Mouse (Mus musculus) small intestine, adult 2 months (tissue): Measurements from ENCODE around the gene Diaph2.

Experiments
- CTCF ChIP-seq: fragments of 200-500 bp; IDR thresholded peaks from 2 replicates; pipeline ENCODE4 v1.5.1; 2012; ENCODE audit warnings: low read depth, mild to moderate bottlenecking, control low read depth, inconsistent platforms, low read length, moderate library complexity, mixed read lengths; ENCODE audit not compliant: insufficient replicate concordance, insufficient read length; ENCODE audit errors: extremely low read depth
- POLR2A ChIP-seq: fragments of 200-500 bp; IDR thresholded peaks from 2 replicates; pipeline ENCODE4 v1.6.1; 2012; ENCODE audit warnings: low read depth, mild to moderate bottlenecking, control low read depth, inconsistent platforms, low read length, moderate library complexity

- TF ChIP-seq POLR2A (no peak), CTCF (no peak)
Observed at GRCm38 (mm10) chrX:129742981-129743380, 6.6 kb upstream of the Diaph2 start.
